Mouse (Mus musculus): ENCODE results near the gene Catip. TPM values are rescaled to one million over a fixed set of nuclear protein-coding genes. Genes with fewer than 3 reads are reported as not detected.

The Catip gene
- polyA plus RNA-seq, 1 experiment from 2014 or later: 2.2 TPM

DNA sequence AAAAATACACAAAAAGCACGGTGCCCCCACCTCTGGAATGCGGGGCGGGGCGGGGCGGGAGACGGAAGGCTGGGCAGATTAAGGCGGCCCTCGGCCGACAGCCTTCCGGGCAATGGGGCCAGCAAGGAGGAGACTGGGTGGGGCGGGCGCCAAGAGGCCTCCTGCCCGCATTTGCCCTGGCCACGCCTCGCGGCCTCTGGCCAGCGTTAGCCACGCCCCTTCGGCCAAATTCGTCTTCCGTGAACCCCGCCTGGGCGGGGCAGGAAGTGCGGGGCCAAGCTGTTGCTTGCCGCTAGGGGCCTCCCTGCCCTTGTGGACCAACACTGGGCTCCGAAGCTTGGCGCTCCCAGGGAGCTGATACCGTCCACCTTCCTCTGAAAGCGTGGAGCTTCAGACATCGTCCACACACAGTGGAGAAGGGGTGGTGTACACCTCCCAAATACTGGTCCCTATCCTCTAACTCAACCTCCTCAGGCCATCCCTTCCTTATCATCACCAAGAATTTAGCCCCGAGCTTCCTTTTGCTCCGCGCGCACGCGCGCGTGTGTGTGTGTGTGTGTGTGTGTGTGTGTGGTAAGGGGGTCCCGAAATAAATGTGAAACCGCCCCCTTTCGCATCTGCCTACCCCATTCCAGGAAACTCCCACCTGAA, 35.5 kb downstream of the Catip start:
- in situ Hi-C loops (cut with MboI; ENCODE audit: low pct_unique_long_range_greater_than_20kb): loop anchor here (5.0 kb wide), 1 partner anchor 50 kb away; no protein-coding TSS in a partner anchor
- TF ChIP-seq CTCF (IDR thresholded peaks at IDR 0.05): no peak
- peak; percentile 92 for ATAC-seq
- peak; percentile 86 for DNase-seq (ENCODE audit: low read depth, low spot score)
- no peaks in the 10 kb centered on the region for H3K27me3 ChIP-seq
- POLR2A ChIA-PET: interaction anchor here (0.7 to 1.4 kb wide), 7 partner anchors 10 to 83 kb away, joined by 3 to 5 read pairs (median 4); no protein-coding TSS in a partner anchor
- CTCF ChIA-PET: interaction anchor here (0.8 to 1.6 kb wide), 10 partner anchors 9 to 58 kb away, joined by 3 to 17 read pairs (median 3); partner anchors contain the start of gene Vil1

GRCm38 (mm10) chr1:74397919-74398451, 36.1 kb downstream of the Catip start:
- ChIA-PET CTCF (interaction anchor here (0.8 to 1.6 kb wide), 10 partner anchors 10 to 57 kb away, joined by 3 to 17 read pairs (median 3); partner anchors contain the start of gene Vil1), POLR2A (interaction anchor here (0.7 to 1.4 kb wide), 6 partner anchors 11 to 83 kb away, joined by 3 to 5 read pairs (median 4); no protein-coding TSS in a partner anchor)
- DNase-seq (ENCODE audit: low read depth, low spot score) (no peak), ATAC-seq (no peak)
- no peaks in the 10 kb centered on the region for H3K27me3 ChIP-seq
- in situ Hi-C loops (cut with MboI; ENCODE audit: low pct_unique_long_range_greater_than_20kb): loop anchor here (5.0 kb wide), 1 partner anchor 49 kb away; no protein-coding TSS in a partner anchor
- TF ChIP-seq CTCF (IDR thresholded peaks at IDR 0.05): no peak

GRCm38 (mm10) chr1:74400531-74400930, 38.6 kb downstream of the Catip start:
- POLR2A ChIA-PET: no interaction called here
- in situ Hi-C loops (cut with MboI; ENCODE audit: low pct_unique_long_range_greater_than_20kb): no loop called here

DNA sequence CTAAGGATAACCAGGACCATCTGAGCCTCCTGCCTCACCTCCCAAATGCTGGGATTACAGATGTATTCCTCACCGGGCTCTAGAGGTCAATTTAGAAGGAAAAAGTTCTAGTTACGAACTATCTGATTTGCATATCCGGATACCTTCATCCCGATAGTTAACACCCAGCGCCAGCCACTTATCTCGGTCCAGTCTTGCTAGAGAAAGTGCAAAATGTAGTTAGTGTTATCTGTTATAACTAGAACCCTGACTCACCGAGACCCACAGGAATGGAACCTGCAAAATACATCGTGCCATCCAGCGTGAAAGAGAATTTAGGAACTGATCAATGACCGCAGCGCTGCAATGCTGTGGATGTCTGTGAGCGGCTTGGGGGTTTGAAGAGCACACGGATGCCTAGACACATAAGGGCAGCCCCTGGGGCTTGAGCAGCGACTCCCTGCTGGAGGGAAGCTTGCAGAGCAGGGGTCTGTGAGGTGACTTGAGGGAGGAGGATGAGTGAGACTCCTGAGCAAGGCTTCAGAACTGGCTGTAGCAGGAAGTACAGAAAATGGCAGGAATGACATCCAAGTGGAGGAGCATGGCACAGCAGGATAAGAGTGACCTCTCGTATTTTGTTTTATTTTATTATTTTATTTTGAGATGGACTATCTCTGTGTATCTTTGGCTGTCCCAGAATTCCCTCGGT, 39.3 kb downstream of the Catip start:
- no peak for TF ChIP-seq CTCF (IDR thresholded peaks at IDR 0.05)
- CTCF ChIA-PET: interaction anchor here (1.4 kb wide), 1 partner anchor 51 kb away, joined by 3 read pairs; no protein-coding TSS in a partner anchor
- no peak for ATAC-seq
- no peaks in the 10 kb centered on the region for H3K27me3 ChIP-seq
- no peak for DNase-seq (ENCODE audit: low read depth, low spot score)
- in situ Hi-C loops (cut with MboI; ENCODE audit: low pct_unique_long_range_greater_than_20kb): no loop called here
- POLR2A ChIA-PET: no interaction called here

More at GRCm38 (mm10) chr1:74400531-74400930, 38.6 kb downstream of the Catip start:
- H3K27me3 ChIP-seq: no peaks in the 10 kb centered on the region
- CTCF ChIA-PET: interaction anchor here (1.4 to 2.0 kb wide), 2 partner anchors 33 to 52 kb away, joined by 3 to 5 read pairs; no protein-coding TSS in a partner anchor
- ATAC-seq (no peak), DNase-seq (ENCODE audit: low read depth, low spot score) (no peak)
- no peak for TF ChIP-seq CTCF (IDR thresholded peaks at IDR 0.05)

- TF ChIP-seq CTCF (IDR thresholded peaks at IDR 0.05): no peak
- CTCF ChIA-PET: no interaction called here
Observed at GRCm38 (mm10) chr1:74404206-74404605, 42.3 kb downstream of the Catip start.

GRCm38 (mm10) chr1:74408589-74409504, 46.9 kb downstream of the Catip start, which contains the start of gene Vil1:
Gene Vil1, plus strand, starts transcription at chr1:74409376.
- DNase-seq (ENCODE audit: low read depth, low spot score): no peak
- no peaks in the 10 kb centered on the region for H3K27me3 ChIP-seq
- TF ChIP-seq CTCF (IDR thresholded peaks at IDR 0.05): no peak
- CTCF ChIA-PET: interaction anchor here (1.9 kb wide), 1 partner anchor 11 kb away, joined by 5 read pairs; no protein-coding TSS in a partner anchor
- POLR2A ChIA-PET: no interaction called here
- in situ Hi-C loops (cut with MboI; ENCODE audit: low pct_unique_long_range_greater_than_20kb): no loop called here
- ATAC-seq: no peak

More at GRCm38 (mm10) chr1:74404206-74404605, 42.3 kb downstream of the Catip start:
- in situ Hi-C loops (cut with MboI; ENCODE audit: low pct_unique_long_range_greater_than_20kb): no loop called here
- H3K27me3 ChIP-seq: no peaks in the 10 kb centered on the region
- ATAC-seq: no peak
- DNase-seq (ENCODE audit: low read depth, low spot score): no peak
- POLR2A ChIA-PET: no interaction called here

- POLR2A ChIA-PET: interaction anchor here (1.4 kb wide), 1 partner anchor 14 kb away, joined by 5 read pairs; no protein-coding TSS in a partner anchor
- H3K27me3 ChIP-seq: no peaks in the 10 kb centered on the region
- TF ChIP-seq CTCF (IDR thresholded peaks at IDR 0.05): no peak
- in situ Hi-C loops (cut with MboI; ENCODE audit: low pct_unique_long_range_greater_than_20kb): no loop called here
- DNase-seq (ENCODE audit: low read depth, low spot score): no peak
- no peak for ATAC-seq
- CTCF ChIA-PET: interaction anchor here (1.0 to 1.6 kb wide), 4 partner anchors 9 to 38 kb away, joined by 3 to 4 read pairs (median 3); no protein-coding TSS in a partner anchor
Observed at GRCm38 (mm10) chr1:74411753-74412325, 49.9 kb downstream of the Catip start.

DNA sequence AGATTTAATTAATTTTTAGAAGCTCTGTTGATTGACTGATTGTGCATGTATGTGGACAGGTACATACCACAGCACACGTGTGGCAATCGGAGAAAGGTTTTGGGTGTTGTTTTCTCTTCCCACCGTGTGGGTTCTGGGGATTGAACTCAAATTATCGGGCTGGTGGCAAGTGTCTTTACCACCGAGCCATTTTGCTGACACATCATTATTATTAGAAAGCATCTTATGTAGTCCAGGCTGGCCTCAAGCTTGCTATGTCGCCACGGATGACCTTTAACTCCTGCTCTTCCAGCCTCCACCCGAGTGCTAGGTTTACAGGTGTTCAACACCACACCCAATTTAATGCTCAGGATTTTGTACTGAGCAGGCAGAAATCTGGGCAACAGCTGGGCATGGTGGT, 50.8 kb downstream of the Catip start:
- ChIA-PET POLR2A (interaction anchor here (1.4 kb wide), 1 partner anchor 15 kb away, joined by 5 read pairs; no protein-coding TSS in a partner anchor), CTCF (interaction anchor here (1.0 to 1.6 kb wide), 3 partner anchors 24 to 37 kb away, joined by 3 to 4 read pairs (median 3); no protein-coding TSS in a partner anchor)
- in situ Hi-C loops (cut with MboI; ENCODE audit: low pct_unique_long_range_greater_than_20kb): no loop called here
- no peaks in the 10 kb centered on the region for H3K27me3 ChIP-seq
- ATAC-seq (no peak), DNase-seq (ENCODE audit: low read depth, low spot score) (no peak)
- no peak for TF ChIP-seq CTCF (IDR thresholded peaks at IDR 0.05)

GRCm38 (mm10) chr1:74415143-74415542, 53.2 kb downstream of the Catip start:
- TF ChIP-seq CTCF (IDR thresholded peaks at IDR 0.05): no peak
- H3K27me3 ChIP-seq: no peaks in the 10 kb centered on the region
- DNase-seq (ENCODE audit: low read depth, low spot score) (no peak), ATAC-seq (no peak)
- ChIA-PET POLR2A (no interaction called here), CTCF (interaction anchor here (0.8 to 1.6 kb wide), 2 partner anchors 9 to 16 kb away, joined by 3 read pairs; no protein-coding TSS in a partner anchor)
- in situ Hi-C loops (cut with MboI; ENCODE audit: low pct_unique_long_range_greater_than_20kb): no loop called here

Other genes with a start within 250 kb of the Catip start
- gene Tns1, start 237.7 kb upstream of the Catip start, polyA plus RNA-seq (2021): 393 TPM
- 0.72 TPM for gene Rufy4, start 236.6 kb upstream of the Catip start, polyA plus RNA-seq (2021)
- 0.01 TPM for gene Cxcr2, start 208.1 kb upstream of the Catip start, polyA plus RNA-seq (2021)
- gene Cxcr1, start 167.5 kb upstream of the Catip start, polyA plus RNA-seq (2021): not detected
- 419 TPM for gene Arpc2, start 126.0 kb upstream of the Catip start, polyA plus RNA-seq (2021)
- 1.7 TPM for gene Gpbar1, start 83.6 kb upstream of the Catip start, polyA plus RNA-seq (2021)
- gene Aamp, start 77.4 kb upstream of the Catip start, polyA plus RNA-seq (2021): 257 TPM
- 158 TPM for gene Pnkd, start 77.2 kb upstream of the Catip start, polyA plus RNA-seq (2021)
- 28.0 TPM for gene Tmbim1, start 56.5 kb upstream of the Catip start, polyA plus RNA-seq (2021)
- 0.10 TPM for gene Slc11a1, start 13.1 kb downstream of the Catip start, polyA plus RNA-seq (2021)
- 81.9 TPM for gene Ctdsp1, start 29.4 kb downstream of the Catip start, polyA plus RNA-seq (2021)
- gene Vil1, start 47.3 kb downstream of the Catip start, polyA plus RNA-seq (2021): 0.13 TPM
- 43.5 TPM for gene Cnot9, start 143.9 kb downstream of the Catip start, polyA plus RNA-seq (2021)
- 0.83 TPM for gene Plcd4, start 180.8 kb downstream of the Catip start, polyA plus RNA-seq (2021)
- gene Usp37, start 182.2 kb downstream of the Catip start, polyA plus RNA-seq (2021): 8.4 TPM
- 14.9 TPM for gene Zfp142, start 226.1 kb downstream of the Catip start, polyA plus RNA-seq (2021)
- 24.9 TPM for gene Bcs1l, start 226.2 kb downstream of the Catip start, polyA plus RNA-seq (2021)
- 60.1 TPM for gene Rnf25, start 239.3 kb downstream of the Catip start, polyA plus RNA-seq (2021)
- gene Stk36, start 239.3 kb downstream of the Catip start, polyA plus RNA-seq (2021): 12.5 TPM

Measured in Patski (cell line).